Mouse (Mus musculus): ENCODE results near the gene Clp1. TPM values are rescaled to one million over a fixed set of nuclear protein-coding genes. Genes with fewer than 3 reads are reported as not detected.
"Not testable (repeated sequence)": the region's sequence is repeated elsewhere in the genome, so short reads cannot be mapped to it uniquely, and the experiment has no call there.

The Clp1 gene
- polyA plus RNA-seq, 1 experiment from 2014 or later = 28.9 TPM

- Histone ChIP-seq H3K9me3 (ENCODE audit: control insufficient read depth, low read depth, low read length) (no peaks in the 10 kb centered on the region), H3K27ac (ENCODE audit: low read length) (0 out of 2 replicates have a peak overlapping the region, but pooled peaks have one; percentile 10), H3K9ac (replicated peaks; ENCODE audit: low read depth, low read length) (no peak overlapping the region), H3K4me2 (replicated peaks; ENCODE audit: low read depth, low read length) (peak overlapping the region; percentile 66), H3K27me3 (ENCODE audit: control insufficient read depth, insufficient read depth, low read length) (no peaks in the 10 kb centered on the region), H3K36me3 (ENCODE audit: control insufficient read depth, insufficient read depth, low read length) (no peaks in the 10 kb centered on the region), H3K4me3 (ENCODE audit: low read depth, low read length) (peak overlapping the region; percentile 39; the same call in 1 of the 2 replicates), H3K4me1 (ENCODE audit: control insufficient read depth, insufficient read depth, low read length) (peaks cover 45% of the 10 kb centered on the region)
- peak; percentile 12; the same call in 1 of the 2 replicates for ATAC-seq (ENCODE audit: insufficient number of reproducible peaks, insufficient read depth, low FRiP score, low read depth)
- 19% methylated on average over 7 of the region's 7 CpGs for WGBS
Observed at GRCm38 (mm10) chr2:84735346-84735920, 8.3 kb upstream of the Clp1 start.

DNA sequence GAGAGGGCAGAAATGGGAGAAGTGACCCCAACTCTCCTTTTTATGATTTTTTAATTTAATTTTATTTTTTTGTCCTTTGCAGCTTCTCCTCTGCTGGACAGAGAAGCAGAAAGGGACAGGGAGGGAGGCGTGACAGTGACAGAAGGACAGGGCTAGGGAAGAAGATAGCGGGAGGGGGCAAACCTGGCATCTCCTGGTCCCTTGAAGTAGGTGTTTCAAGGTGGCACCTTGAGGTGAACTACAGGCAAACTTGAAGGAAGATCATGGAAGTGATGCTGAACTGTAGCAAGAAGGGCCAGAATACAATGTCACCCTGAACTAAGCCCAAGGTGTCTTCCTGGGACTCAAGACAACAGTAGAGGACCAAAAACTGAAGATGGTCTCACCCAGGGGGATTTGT, 7.8 kb upstream of the Clp1 start:
- H3K4me3 ChIP-seq (ENCODE audit: low read depth, low read length) = peak overlapping the region; percentile 39
- H3K9ac ChIP-seq (replicated peaks; ENCODE audit: low read depth, low read length) = no peak overlapping the region
- 8% methylated on average over 2 of the region's 2 CpGs for WGBS
- H3K4me2 ChIP-seq (replicated peaks; ENCODE audit: low read depth, low read length) = peak overlapping the region; percentile 66
- H3K27me3 ChIP-seq (ENCODE audit: control insufficient read depth, insufficient read depth, low read length) = no peaks in the 10 kb centered on the region
- ATAC-seq (ENCODE audit: insufficient number of reproducible peaks, insufficient read depth, low FRiP score, low read depth) = no peak
- peaks cover 42% of the 10 kb centered on the region for H3K4me1 ChIP-seq (ENCODE audit: control insufficient read depth, insufficient read depth, low read length)
- no peak overlapping the region for H3K27ac ChIP-seq (ENCODE audit: low read length)
- H3K36me3 ChIP-seq (ENCODE audit: control insufficient read depth, insufficient read depth, low read length) = no peaks in the 10 kb centered on the region
- H3K9me3 ChIP-seq (ENCODE audit: control insufficient read depth, low read depth, low read length) = no peaks in the 10 kb centered on the region

- no peaks in the 10 kb centered on the region for H3K36me3 ChIP-seq (ENCODE audit: control insufficient read depth, insufficient read depth, low read length)
- H3K9ac ChIP-seq (replicated peaks; ENCODE audit: low read depth, low read length) = peak overlapping the region; percentile 38; the same call in 1 of the 2 replicates
- WGBS = under 1% methylated on average over 11 of the region's 11 CpGs
- no peak for ATAC-seq (ENCODE audit: insufficient number of reproducible peaks, insufficient read depth, low FRiP score, low read depth)
- H3K27me3 ChIP-seq (ENCODE audit: control insufficient read depth, insufficient read depth, low read length) = no peaks in the 10 kb centered on the region
- H3K4me1 ChIP-seq (ENCODE audit: control insufficient read depth, insufficient read depth, low read length) = peaks cover 37% of the 10 kb centered on the region
- H3K4me3 ChIP-seq (ENCODE audit: low read depth, low read length) = peak overlapping the region; percentile 39
- H3K4me2 ChIP-seq (replicated peaks; ENCODE audit: low read depth, low read length) = peak overlapping the region; percentile 66
- no peaks in the 10 kb centered on the region for H3K9me3 ChIP-seq (ENCODE audit: control insufficient read depth, low read depth, low read length)
- H3K27ac ChIP-seq (ENCODE audit: low read length) = peak overlapping the region; percentile 52
Observed at GRCm38 (mm10) chr2:84734351-84734864, 7.3 kb upstream of the Clp1 start.

- Histone ChIP-seq H3K27me3 (ENCODE audit: control insufficient read depth, insufficient read depth, low read length) (no peaks in the 10 kb centered on the region), H3K9me3 (ENCODE audit: control insufficient read depth, low read depth, low read length) (no peaks in the 10 kb centered on the region), H3K36me3 (ENCODE audit: control insufficient read depth, insufficient read depth, low read length) (no peaks in the 10 kb centered on the region), H3K4me2 (replicated peaks; ENCODE audit: low read depth, low read length) (peak within 1 kb of the TSS; percentile 66), H3K4me1 (ENCODE audit: control insufficient read depth, insufficient read depth, low read length) (peaks cover 32% of the 10 kb centered on the region), H3K9ac (replicated peaks; ENCODE audit: low read depth, low read length) (peak within 1 kb of the TSS; percentile 38; the same call in 1 of the 2 replicates), H3K27ac (ENCODE audit: low read length) (peak within 1 kb of the TSS; percentile 52), H3K4me3 (ENCODE audit: low read depth, low read length) (peak within 1 kb of the TSS; percentile 39)
- peak; percentile 30; the same call in 1 of the 2 replicates for ATAC-seq (ENCODE audit: insufficient number of reproducible peaks, insufficient read depth, low FRiP score, low read depth)
- 4% methylated on average over 8 of the region's 8 CpGs for WGBS
Observed at GRCm38 (mm10) chr2:84733579-84734300, 6.6 kb upstream of the Clp1 start, which contains the start of gene Ypel4. Gene Ypel4, plus strand, starts transcription at chr2:84734058.

DNA sequence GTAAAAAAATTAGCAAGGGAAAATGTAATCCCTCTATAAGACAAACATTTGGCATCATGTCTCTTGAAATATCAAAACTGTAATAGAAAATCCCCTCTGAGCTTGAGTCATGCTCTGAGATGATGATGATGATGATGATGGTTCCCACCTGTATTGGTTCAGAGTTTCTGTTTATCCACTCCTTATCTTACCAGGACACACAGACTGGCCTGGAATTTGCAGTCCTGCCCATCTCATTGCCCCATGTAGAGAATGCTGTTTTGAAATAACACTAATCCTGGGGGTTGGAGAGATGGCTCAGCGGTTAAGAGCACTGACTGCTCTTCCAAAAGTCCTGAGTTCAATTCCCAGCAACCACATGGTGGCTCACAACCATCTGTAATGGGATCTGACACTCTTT, 5.2 kb upstream of the Clp1 start:
- H3K9me3 ChIP-seq (ENCODE audit: control insufficient read depth, low read depth, low read length) = no peaks in the 10 kb centered on the region
- H3K27me3 ChIP-seq (ENCODE audit: control insufficient read depth, insufficient read depth, low read length) = no peaks in the 10 kb centered on the region
- no peak overlapping the region for H3K9ac ChIP-seq (replicated peaks; ENCODE audit: low read depth, low read length)
- H3K27ac ChIP-seq (ENCODE audit: low read length) = no peak overlapping the region
- H3K4me3 ChIP-seq (ENCODE audit: low read depth, low read length) = no peak overlapping the region
- H3K4me2 ChIP-seq (replicated peaks; ENCODE audit: low read depth, low read length) = no peak overlapping the region
- H3K4me1 ChIP-seq (ENCODE audit: control insufficient read depth, insufficient read depth, low read length) = peaks cover 19% of the 10 kb centered on the region
- WGBS = 67% methylated on average over 1 of the region's 1 CpGs
- no peak for ATAC-seq (ENCODE audit: insufficient number of reproducible peaks, insufficient read depth, low FRiP score, low read depth)
- no peaks in the 10 kb centered on the region for H3K36me3 ChIP-seq (ENCODE audit: control insufficient read depth, insufficient read depth, low read length)

GRCm38 (mm10) chr2:84731206-84731605, 4.1 kb upstream of the Clp1 start:
- no peak for ATAC-seq (ENCODE audit: insufficient number of reproducible peaks, insufficient read depth, low FRiP score, low read depth)
- peaks cover 13% of the 10 kb centered on the region for H3K4me1 ChIP-seq (ENCODE audit: control insufficient read depth, insufficient read depth, low read length)
- no peak overlapping the region for H3K9ac ChIP-seq (replicated peaks; ENCODE audit: low read depth, low read length)
- H3K9me3 ChIP-seq (ENCODE audit: control insufficient read depth, low read depth, low read length) = no peaks in the 10 kb centered on the region
- no peak overlapping the region for H3K27ac ChIP-seq (ENCODE audit: low read length)
- H3K36me3 ChIP-seq (ENCODE audit: control insufficient read depth, insufficient read depth, low read length) = no peaks in the 10 kb centered on the region
- WGBS = 78% methylated on average over 3 of the region's 3 CpGs
- H3K27me3 ChIP-seq (ENCODE audit: control insufficient read depth, insufficient read depth, low read length) = no peaks in the 10 kb centered on the region
- H3K4me2 ChIP-seq (replicated peaks; ENCODE audit: low read depth, low read length) = no peak overlapping the region
- H3K4me3 ChIP-seq (ENCODE audit: low read depth, low read length) = no peak overlapping the region

GRCm38 (mm10) chr2:84728191-84728590, 1.0 kb upstream of the Clp1 start:
- H3K27ac ChIP-seq (ENCODE audit: low read length); ATAC-seq (ENCODE audit: insufficient number of reproducible peaks, insufficient read depth, low FRiP score, low read depth); H3K27me3 ChIP-seq (ENCODE audit: control insufficient read depth, insufficient read depth, low read length); H3K9ac ChIP-seq (replicated peaks; ENCODE audit: low read depth, low read length); H3K9me3 ChIP-seq (ENCODE audit: control insufficient read depth, low read depth, low read length); H3K4me1 ChIP-seq (ENCODE audit: control insufficient read depth, insufficient read depth, low read length); H3K4me3 ChIP-seq (ENCODE audit: low read depth, low read length); H3K36me3 ChIP-seq (ENCODE audit: control insufficient read depth, insufficient read depth, low read length); H3K4me2 ChIP-seq (replicated peaks; ENCODE audit: low read depth, low read length): not testable (repeated sequence)
- WGBS = 84% methylated on average over 5 of the region's 5 CpGs

DNA sequence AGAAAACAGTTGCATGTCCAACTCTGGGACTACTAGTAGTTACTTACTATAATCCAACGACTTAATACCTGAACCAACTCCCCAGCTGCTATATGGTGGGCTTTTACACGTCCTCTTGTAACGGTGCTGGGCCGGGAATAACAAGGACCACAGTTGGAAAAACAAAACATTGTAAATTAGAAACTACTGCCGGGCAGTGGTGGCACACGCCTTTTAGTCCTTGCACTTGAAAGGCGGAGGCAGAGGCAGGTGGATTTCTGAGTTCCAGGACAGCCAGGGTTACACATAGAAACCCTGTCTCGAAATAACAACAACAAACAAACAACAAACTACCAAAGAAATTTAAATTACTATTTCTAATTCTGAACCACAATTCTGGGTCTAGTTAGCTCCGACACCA, 434 bp downstream of the Clp1 start:
- Histone ChIP-seq H3K9me3 (ENCODE audit: control insufficient read depth, low read depth, low read length) (no peaks in the 10 kb centered on the region), H3K4me3 (ENCODE audit: low read depth, low read length) (peak overlapping the region; percentile 61), H3K27me3 (ENCODE audit: control insufficient read depth, insufficient read depth, low read length) (no peaks in the 10 kb centered on the region), H3K36me3 (ENCODE audit: control insufficient read depth, insufficient read depth, low read length) (peaks cover 11% of the 10 kb centered on the region; the same call in 1 of the 2 replicates), H3K4me1 (ENCODE audit: control insufficient read depth, insufficient read depth, low read length) (peaks cover 9% of the 10 kb centered on the region), H3K9ac (replicated peaks; ENCODE audit: low read depth, low read length) (peak overlapping the region; percentile 48), H3K4me2 (replicated peaks; ENCODE audit: low read depth, low read length) (peak overlapping the region; percentile 95), H3K27ac (ENCODE audit: low read length) (no peak overlapping the region; the same call in 1 of the 2 replicates)
- no peak for ATAC-seq (ENCODE audit: insufficient number of reproducible peaks, insufficient read depth, low FRiP score, low read depth)
- 6% methylated on average over 9 of the region's 9 CpGs for WGBS

All from stomach, embryonic 14.5 days (tissue).